Mouse (Mus musculus) testis, adult 2 months (tissue): ENCODE data around the gene Scube3.

ENCODE experiments used
- CTCF ChIP-seq: fragments of 200-500 bp; IDR thresholded peaks from 2 replicates; pipeline ENCODE4 v1.5.1; 2012; ENCODE audit warnings: low read depth, mild to moderate bottlenecking, inconsistent platforms, low read length, moderate library complexity; ENCODE audit not compliant: control insufficient read depth, insufficient read depth, insufficient replicate concordance
- POLR2A ChIP-seq: fragments of 200-500 bp; IDR thresholded peaks from 2 replicates; pipeline ENCODE4 v1.6.1; 2012; ENCODE audit warnings: low read depth, mild to moderate bottlenecking, inconsistent platforms, low read length, moderate library complexity; ENCODE audit not compliant: control insufficient read depth

DNA sequence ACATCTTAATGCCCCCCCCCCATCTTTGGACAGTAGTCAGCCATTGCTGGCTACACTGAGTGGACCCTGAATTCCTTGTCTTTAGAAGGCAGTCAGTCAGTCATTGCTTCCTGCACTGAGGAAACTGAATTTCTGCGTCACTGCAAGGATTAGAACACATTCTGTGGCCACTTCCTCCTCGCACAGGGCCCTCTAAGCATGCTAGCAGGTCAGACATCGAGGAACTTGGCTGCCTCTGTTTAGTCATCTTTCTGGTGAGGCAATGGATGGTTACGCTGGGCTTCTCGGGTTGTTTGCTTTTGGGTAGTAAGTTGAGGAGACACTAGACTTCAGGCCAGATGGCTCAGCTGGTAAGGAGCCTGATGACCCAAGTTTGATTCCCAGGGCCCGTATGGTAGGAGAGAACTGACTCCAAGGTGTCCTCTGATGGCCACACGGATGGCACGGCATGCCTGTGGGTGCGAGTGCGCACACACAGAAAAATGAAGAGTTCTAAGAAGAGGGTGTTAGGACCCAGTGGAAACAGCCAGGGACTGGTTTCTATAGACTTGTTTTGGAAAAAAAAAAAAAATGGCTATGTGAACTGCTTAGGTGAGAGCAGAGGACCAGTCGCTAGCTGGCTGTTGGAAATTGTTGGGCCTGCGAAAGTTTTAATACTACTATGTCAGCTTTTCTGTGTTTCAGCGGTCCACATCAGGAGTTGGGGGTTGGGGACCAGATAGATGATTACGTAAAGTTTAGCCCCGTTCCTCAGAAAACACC lies 39.0 kb downstream of the Scube3 start:
- TF ChIP-seq POLR2A (no peak), CTCF (no peak)
